Mouse (Mus musculus) Patski (cell line): ENCODE data around the gene Slc41a3. TPM values are rescaled to one million over a fixed set of nuclear protein-coding genes. Genes with fewer than 3 reads are reported as not detected.

Experiments
- ATAC-seq: fragments of 100-300 bp; one replicate; pipeline ENCODE4 v1.8.0; 2021
- CTCF ChIA-PET: fragments of 350-600 bp; sonication (Branson Sonifier 250); formaldehyde crosslinking; loops from one replicate; lab custom pipeline; 2022; ENCODE audit warnings: inconsistent platforms; lab: Charles Lee
- POLR2A ChIA-PET: fragments of 350-600 bp; sonication (Branson Sonifier 250); formaldehyde crosslinking; loops from one replicate; lab custom pipeline; 2022; ENCODE audit warnings: antibody characterized with exemption, inconsistent platforms; lab: Charles Lee
- DNase-seq: peaks from one replicate; pipeline ENCODE4 v3.0.0-alpha.2; 2011; ENCODE audit warnings: low read depth, low spot score
- H3K27me3 ChIP-seq: fragments of 371-371 bp; one replicate; pipeline ENCODE4 v1.5.1; 2021
- CTCF ChIP-seq: fragments of 100-300 bp; IDR thresholded peaks from one replicate; pipeline ENCODE4 v1.5.1; 2021
- in situ Hi-C: fragments of 300-500 bp; cut with MboI; formaldehyde crosslinking; loops from 3 replicates; pipeline ENCODE4 v1.11.1; 2018; ENCODE audit warnings: low pct_unique_long_range_greater_than_20kb, mixed read lengths
- polyA plus RNA-seq: library from polyadenylated mRNA; unstranded; gene quantifications from one replicate; pipeline ENCODE4 v1.2.3, GENCODE M21; 2021

The Slc41a3 gene
- polyA plus RNA-seq, 1 experiment from 2014 or later: 9.1 TPM

GRCm38 (mm10) chr6:90661029-90661399 is 56.5 kb downstream of the Slc41a3 start:
- ATAC-seq (no peak), DNase-seq (no peak)
- in situ Hi-C loops: no loop called here
- no peak for TF ChIP-seq CTCF
- no peaks in the 10 kb centered on the region for H3K27me3 ChIP-seq
- CTCF ChIA-PET: no interaction called here
- POLR2A ChIA-PET: no interaction called here

DNA sequence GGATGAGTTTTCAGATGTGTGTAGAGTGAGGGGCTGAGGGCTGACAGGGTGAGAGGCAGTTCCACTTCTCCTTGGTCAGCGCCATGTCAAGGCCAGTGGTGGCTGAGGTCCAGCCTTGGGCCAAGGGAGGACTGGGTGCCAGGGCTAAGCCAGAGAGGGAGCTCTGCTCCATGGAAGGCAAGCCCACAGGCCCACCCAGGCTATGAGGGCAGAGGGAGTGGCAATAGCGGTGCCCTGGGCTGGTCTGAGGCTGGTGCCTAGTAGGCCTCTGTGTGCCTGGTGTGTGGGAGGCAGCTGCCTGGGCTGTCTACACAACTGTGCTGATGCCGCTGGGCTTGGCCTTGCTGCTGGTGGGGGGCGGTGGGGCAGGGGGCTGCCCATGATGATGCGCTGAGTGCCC is 57.6 kb downstream of the Slc41a3 start:
- POLR2A ChIA-PET: no interaction called here
- ATAC-seq (no peak), DNase-seq (no peak)
- CTCF ChIA-PET: no interaction called here
- in situ Hi-C loops: no loop called here
- H3K27me3 ChIP-seq: no peaks in the 10 kb centered on the region
- no peak for TF ChIP-seq CTCF

DNA sequence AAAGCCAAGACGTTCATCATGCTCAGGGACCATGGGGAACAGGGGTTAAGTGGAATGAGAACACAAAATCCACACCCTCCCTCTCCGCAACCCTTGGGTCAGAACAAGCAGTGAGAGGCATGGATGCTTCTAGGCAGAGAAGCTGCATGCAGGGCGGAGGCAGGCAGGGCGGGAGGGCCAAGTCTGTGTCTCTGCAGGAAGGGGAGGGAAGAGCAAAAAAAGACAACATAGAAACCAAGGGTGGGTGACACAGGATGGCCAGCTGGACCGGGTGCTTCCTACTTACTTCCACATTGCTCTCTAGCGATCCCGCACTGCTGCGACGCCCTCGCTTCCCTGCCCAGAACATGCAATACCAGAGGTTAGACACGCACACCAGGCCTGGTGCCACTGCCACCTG is 59.2 kb downstream of the Slc41a3 start:
- TF ChIP-seq CTCF: no peak
- ATAC-seq (no peak), DNase-seq (no peak)
- ChIA-PET CTCF (interaction anchor here (1.9 to 2.7 kb wide), 2 partner anchors 11 to 35 kb away, joined by 4 to 7 read pairs; no protein-coding TSS in a partner anchor), POLR2A (no interaction called here)
- in situ Hi-C loops: no loop called here
- no peaks in the 10 kb centered on the region for H3K27me3 ChIP-seq

GRCm38 (mm10) chr6:90668693-90669092 is 64.2 kb downstream of the Slc41a3 start:
- ATAC-seq: no peak

GRCm38 (mm10) chr6:90678759-90679158 is 74.2 kb downstream of the Slc41a3 start:
- in situ Hi-C loops: no loop called here
- TF ChIP-seq CTCF: no peak
- DNase-seq (no peak), ATAC-seq (no peak)
- H3K27me3 ChIP-seq: no peaks in the 10 kb centered on the region
- CTCF ChIA-PET: no interaction called here
- POLR2A ChIA-PET: no interaction called here

More at GRCm38 (mm10) chr6:90668693-90669092, 64.2 kb downstream of the Slc41a3 start:
- no peaks in the 10 kb centered on the region for H3K27me3 ChIP-seq
- in situ Hi-C loops: no loop called here
- CTCF ChIA-PET: no interaction called here
- TF ChIP-seq CTCF: no peak
- DNase-seq: no peak
- POLR2A ChIA-PET: no interaction called here

DNA sequence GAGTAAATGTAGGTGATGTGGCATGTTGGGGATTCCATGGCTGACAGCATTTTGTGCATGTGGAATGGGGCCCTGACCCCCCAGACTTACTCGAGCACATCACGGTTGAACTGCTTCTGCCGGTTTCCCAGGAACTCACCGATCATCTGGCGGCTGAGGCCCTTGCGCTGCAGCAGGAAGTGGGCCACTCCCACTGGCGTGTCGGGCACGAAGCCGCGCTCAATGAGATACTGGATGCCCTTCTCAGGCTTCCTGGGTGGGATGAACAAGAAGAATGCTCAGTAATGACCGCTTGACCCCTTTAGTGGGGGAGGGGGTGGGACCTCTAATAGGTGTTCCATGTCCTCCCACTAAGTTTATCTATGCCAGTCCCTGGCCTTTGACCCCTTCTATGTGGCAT is 75.9 kb downstream of the Slc41a3 start:
- H3K27me3 ChIP-seq: no peaks in the 10 kb centered on the region
- ChIA-PET POLR2A (interaction anchor here (1.0 kb wide), 1 partner anchor 27 kb away, joined by 3 read pairs; no protein-coding TSS in a partner anchor), CTCF (interaction anchor here (1.1 kb wide), 1 partner anchor 24 kb away, joined by 3 read pairs; no protein-coding TSS in a partner anchor)
- no peak for DNase-seq
- in situ Hi-C loops: no loop called here
- TF ChIP-seq CTCF: no peak
- no peak for ATAC-seq

DNA sequence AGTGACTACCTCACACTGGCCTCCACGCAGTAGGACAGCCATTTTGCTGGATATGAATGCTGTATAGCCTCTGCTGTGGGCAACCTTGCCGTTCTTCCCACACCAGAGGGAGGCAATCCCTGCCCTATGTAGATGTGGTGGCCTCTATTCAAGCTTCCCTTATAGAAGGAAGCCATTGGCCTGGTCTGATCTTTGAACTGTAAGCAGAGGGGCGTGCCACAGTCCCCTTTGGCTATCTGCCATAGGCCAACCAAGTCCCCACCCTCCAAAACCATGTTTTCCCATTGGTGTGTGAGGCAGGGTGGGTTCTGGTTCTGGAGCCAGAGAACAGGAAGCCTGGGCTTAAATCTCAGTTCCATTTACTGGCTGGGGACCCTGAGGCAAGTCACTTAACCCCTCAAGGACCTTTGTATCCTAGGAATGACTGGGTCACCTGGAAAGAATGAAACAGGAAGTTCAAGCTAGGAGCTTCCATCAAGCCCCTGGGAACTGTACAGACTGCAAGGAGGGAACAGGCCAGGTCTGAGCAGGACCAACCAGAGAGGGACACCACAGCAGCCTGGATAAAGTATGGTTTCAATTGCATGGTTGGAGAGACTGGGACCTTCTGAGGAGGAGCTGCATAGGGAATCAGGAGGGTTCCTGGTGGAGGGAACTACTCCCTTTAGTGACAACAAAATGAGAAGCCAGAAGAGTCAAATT is 79.5 kb downstream of the Slc41a3 start:
- no peaks in the 10 kb centered on the region for H3K27me3 ChIP-seq
- POLR2A ChIA-PET: no interaction called here
- CTCF ChIA-PET: no interaction called here
- ATAC-seq (no peak), DNase-seq (no peak)
- in situ Hi-C loops: no loop called here
- no peak for TF ChIP-seq CTCF

- ChIA-PET POLR2A (no interaction called here), CTCF (no interaction called here)
- no peak for ATAC-seq
- TF ChIP-seq CTCF: no peak
- in situ Hi-C loops: no loop called here
- no peak for DNase-seq
- no peaks in the 10 kb centered on the region for H3K27me3 ChIP-seq
Observed at GRCm38 (mm10) chr6:90686812-90687211, 82.3 kb downstream of the Slc41a3 start.

DNA sequence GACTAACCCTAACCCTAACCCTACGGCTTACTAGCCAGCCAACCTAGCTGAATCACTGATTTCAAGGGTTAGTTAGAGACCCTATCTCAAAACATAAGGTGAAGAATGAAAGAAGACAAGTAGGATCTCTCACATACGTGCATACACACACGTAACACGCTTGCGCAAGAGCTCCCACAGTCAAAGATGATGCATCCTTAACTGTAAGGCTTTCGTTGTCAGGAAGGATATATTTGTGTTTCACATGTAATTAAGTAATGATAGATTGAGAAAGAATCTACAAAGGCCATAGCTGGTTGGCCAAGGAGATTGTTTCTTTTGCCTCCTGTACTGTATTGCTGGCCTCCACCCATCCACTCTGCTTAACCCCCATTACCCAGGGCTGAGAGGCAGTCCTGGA is 83.5 kb downstream of the Slc41a3 start:
- no peaks in the 10 kb centered on the region for H3K27me3 ChIP-seq
- in situ Hi-C loops: no loop called here
- DNase-seq (no peak), ATAC-seq (no peak)
- no peak for TF ChIP-seq CTCF
- CTCF ChIA-PET: no interaction called here
- POLR2A ChIA-PET: no interaction called here

DNA sequence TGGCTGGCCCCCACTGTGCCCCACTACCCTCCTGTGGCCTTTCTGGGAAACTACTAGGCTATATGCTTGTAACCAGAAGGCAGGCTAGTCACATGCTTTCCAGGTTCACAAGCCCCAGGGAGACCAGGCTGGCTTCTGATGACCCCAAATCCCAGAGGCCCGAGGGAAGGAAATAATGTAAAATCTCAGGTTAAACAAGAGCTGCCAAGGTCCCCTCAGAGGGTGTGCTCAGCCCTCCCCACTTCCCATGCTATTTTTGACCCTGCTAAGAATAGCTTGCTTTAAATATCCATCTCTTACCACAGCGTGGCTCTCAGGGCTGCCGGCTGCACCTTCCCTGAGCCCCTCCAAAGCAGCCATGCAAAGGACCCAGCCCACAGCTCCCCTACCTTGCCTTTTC is 84.2 kb downstream of the Slc41a3 start:
- ChIA-PET CTCF (no interaction called here), POLR2A (no interaction called here)
- no peaks in the 10 kb centered on the region for H3K27me3 ChIP-seq
- in situ Hi-C loops: no loop called here
- no peak for ATAC-seq
- no peak for DNase-seq
- TF ChIP-seq CTCF: no peak

- POLR2A ChIA-PET: no interaction called here
- no peaks in the 10 kb centered on the region for H3K27me3 ChIP-seq
- DNase-seq (no peak), ATAC-seq (no peak)
- TF ChIP-seq CTCF: no peak
- in situ Hi-C loops: no loop called here
- CTCF ChIA-PET: no interaction called here
Observed at GRCm38 (mm10) chr6:90689500-90689899, 85.0 kb downstream of the Slc41a3 start.

- no peak for DNase-seq
Observed at GRCm38 (mm10) chr6:90691935-90692334, 87.4 kb downstream of the Slc41a3 start.

More at GRCm38 (mm10) chr6:90691935-90692334, 87.4 kb downstream of the Slc41a3 start:
- ATAC-seq: no peak
- in situ Hi-C loops: no loop called here
- TF ChIP-seq CTCF: no peak
- POLR2A ChIA-PET: no interaction called here
- no peaks in the 10 kb centered on the region for H3K27me3 ChIP-seq
- CTCF ChIA-PET: interaction anchor here (1.8 kb wide), 1 partner anchor 14 kb away, joined by 8 read pairs; no protein-coding TSS in a partner anchor
